Mouse (Mus musculus): ENCODE measurements around the gene Daw1.

- TF ChIP-seq POLR2A (IDR thresholded peaks at IDR 0.05; ENCODE audit: low read depth, low read length) (no peak), CTCF (IDR thresholded peaks at IDR 0.05; ENCODE audit: extremely low read depth, insufficient read length, insufficient replicate concordance, low read depth, low read length) (no peak)
These were observed 2.1 kb downstream of the Daw1 start for GRCm38 (mm10) chr1:83161658-83162057.

All from small intestine, adult 2 months (tissue).